Mouse (Mus musculus) liver, embryonic 14.5 days (tissue): ENCODE data around the gene Tfap2c.

Source experiments
- CTCF ChIP-seq: IDR thresholded peaks from 2 replicates; pipeline ENCODE4 v1.5.1; 2016; ENCODE audit warnings: antibody characterized with exemption, low read depth, control low read depth
- EP300 ChIP-seq: IDR thresholded peaks from 2 replicates; pipeline ENCODE4 v1.6.1; 2016; ENCODE audit warnings: antibody characterized with exemption, low read depth

- TF ChIP-seq CTCF (no peak), EP300 (no peak)
Observed at GRCm38 (mm10) chr2:172510056-172510712, 39.2 kb upstream of the Tfap2c start.
